Mouse (Mus musculus): ENCODE measurements around the gene Tmem97. TPM values are rescaled to one million over a fixed set of nuclear protein-coding genes. Genes with fewer than 3 reads are reported as not detected.

Tmem97 gene
- polyA plus RNA-seq (2014; fragmentation: Illumina TruSeq; extraction: RNeasy Lipid Tissue Mini Kit (QIAGEN cat#74804); ENCODE audit: low read depth, low replicate concordance), result 38.0 TPM

DNA sequence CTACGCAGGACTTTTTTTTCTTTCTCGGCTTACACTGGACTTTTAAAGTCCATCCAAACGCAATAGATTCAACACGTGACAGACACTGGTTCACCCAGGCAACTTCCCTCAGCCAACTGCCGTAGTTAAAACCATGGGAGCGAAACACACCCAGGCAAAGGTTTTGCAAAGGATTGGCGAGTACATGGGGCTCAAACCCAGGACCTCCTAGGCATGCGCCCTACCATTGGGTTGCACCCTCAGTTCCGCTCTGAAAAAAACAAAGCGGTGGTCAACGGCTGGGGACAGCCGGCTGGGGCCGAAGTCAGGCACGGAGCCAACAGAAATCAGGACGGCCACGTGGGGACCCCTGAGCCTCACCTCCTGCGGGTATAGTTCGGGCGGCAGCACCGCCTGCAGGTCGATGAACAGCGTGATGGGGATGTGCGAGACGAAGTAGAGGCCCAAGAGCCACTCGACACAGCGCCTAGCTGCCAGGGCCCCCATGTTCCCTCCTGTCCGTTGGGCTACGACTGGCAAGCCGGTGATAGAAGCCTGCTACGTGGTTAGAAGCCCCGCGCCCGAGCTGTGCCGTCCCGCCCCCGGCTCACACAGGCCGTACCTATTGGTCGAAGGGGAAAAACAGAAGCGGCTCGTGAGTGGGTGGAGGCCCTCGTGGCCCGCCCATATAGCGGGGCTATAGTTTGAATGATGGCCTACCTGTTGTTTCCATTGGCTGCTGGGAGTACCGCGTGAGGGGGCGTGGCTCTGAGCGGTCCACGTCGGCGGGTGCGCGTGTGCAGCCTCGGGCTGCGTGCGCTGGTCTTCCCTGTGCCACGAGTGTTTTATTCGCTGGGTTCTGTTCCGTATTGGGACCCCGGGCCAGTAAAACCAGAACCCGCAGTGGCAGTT, at the start of gene Tmem97:
Gene Tmem97 (minus strand): TSS at position 610 of the 891 bp plus-strand sequence.

GRCm38 (mm10) chr11:78536080-78536689, 14.4 kb downstream of the Tmem97 start, which contains the start of the genes Tnfaip1 and Ift20:
Tnfaip1 (minus strand) TSS chr11:78536332.
Ift20 (plus strand) TSS chr11:78536361.

GRCm38 (mm10) chr11:78512025-78512957, 38.3 kb downstream of the Tmem97 start, which contains the start of the genes Tmem199 and Poldip2:
Tmem199 (minus strand) TSS chr11:78512172.
Poldip2 (plus strand) TSS chr11:78512193.

GRCm38 (mm10) chr11:78502909-78503650, 47.5 kb downstream of the Tmem97 start, which contains the start of gene Sebox:
Sebox (plus strand) TSS chr11:78503447.

GRCm38 (mm10) chr11:78499004-78499403, 51.6 kb downstream of the Tmem97 start, which contains the start of gene Vtn:
Vtn (plus strand) TSS chr11:78499091.

GRCm38 (mm10) chr11:78497544-78498522, 52.7 kb downstream of the Tmem97 start, which contains the start of gene Sarm1:
Sarm1 (minus strand) TSS chr11:78497754.

Other genes starting within 250 kb of the Tmem97 start
- gene Spag5, start 249.2 kb downstream of the Tmem97 start, polyA plus RNA-seq (2014; fragmentation: Illumina TruSeq; extraction: RNeasy Lipid Tissue Mini Kit (QIAGEN cat#74804); ENCODE audit: low read depth, low replicate concordance), result 2.7 TPM
- gene Aldoc, start 227.8 kb downstream of the Tmem97 start, polyA plus RNA-seq (2014; fragmentation: Illumina TruSeq; extraction: RNeasy Lipid Tissue Mini Kit (QIAGEN cat#74804); ENCODE audit: low read depth, low replicate concordance), result 41.4 TPM
- gene Pigs, start 222.4 kb downstream of the Tmem97 start, polyA plus RNA-seq (2014; fragmentation: Illumina TruSeq; extraction: RNeasy Lipid Tissue Mini Kit (QIAGEN cat#74804); ENCODE audit: low read depth, low replicate concordance), result 34.6 TPM
- 34.6 TPM for gene Unc119, start 207.3 kb downstream of the Tmem97 start, polyA plus RNA-seq (2014; fragmentation: Illumina TruSeq; extraction: RNeasy Lipid Tissue Mini Kit (QIAGEN cat#74804); ENCODE audit: low read depth, low replicate concordance)
- not detected for gene Foxn1, start 164.2 kb downstream of the Tmem97 start, polyA plus RNA-seq (2014; fragmentation: Illumina TruSeq; extraction: RNeasy Lipid Tissue Mini Kit (QIAGEN cat#74804); ENCODE audit: low read depth, low replicate concordance)
- 7.7 TPM for gene Slc13a2, start 128.6 kb downstream of the Tmem97 start, polyA plus RNA-seq (2014; fragmentation: Illumina TruSeq; extraction: RNeasy Lipid Tissue Mini Kit (QIAGEN cat#74804); ENCODE audit: low read depth, low replicate concordance)
- 25.6 TPM for gene Slc46a1, start 85.1 kb downstream of the Tmem97 start, polyA plus RNA-seq (2014; fragmentation: Illumina TruSeq; extraction: RNeasy Lipid Tissue Mini Kit (QIAGEN cat#74804); ENCODE audit: low read depth, low replicate concordance)
- gene Sarm1, start 53.0 kb downstream of the Tmem97 start, polyA plus RNA-seq (2014; fragmentation: Illumina TruSeq; extraction: RNeasy Lipid Tissue Mini Kit (QIAGEN cat#74804); ENCODE audit: low read depth, low replicate concordance), result 2.2 TPM
- gene Vtn, start 51.7 kb downstream of the Tmem97 start, polyA plus RNA-seq (2014; fragmentation: Illumina TruSeq; extraction: RNeasy Lipid Tissue Mini Kit (QIAGEN cat#74804); ENCODE audit: low read depth, low replicate concordance), result 12.6 TPM
- gene Sebox, start 47.3 kb downstream of the Tmem97 start, polyA plus RNA-seq (2014; fragmentation: Illumina TruSeq; extraction: RNeasy Lipid Tissue Mini Kit (QIAGEN cat#74804); ENCODE audit: low read depth, low replicate concordance), result not detected
- 31.0 TPM for gene Tmem199, start 38.6 kb downstream of the Tmem97 start, polyA plus RNA-seq (2014; fragmentation: Illumina TruSeq; extraction: RNeasy Lipid Tissue Mini Kit (QIAGEN cat#74804); ENCODE audit: low read depth, low replicate concordance)
- 77.7 TPM for gene Poldip2, start 38.6 kb downstream of the Tmem97 start, polyA plus RNA-seq (2014; fragmentation: Illumina TruSeq; extraction: RNeasy Lipid Tissue Mini Kit (QIAGEN cat#74804); ENCODE audit: low read depth, low replicate concordance)
- gene Tnfaip1, start 14.4 kb downstream of the Tmem97 start, polyA plus RNA-seq (2014; fragmentation: Illumina TruSeq; extraction: RNeasy Lipid Tissue Mini Kit (QIAGEN cat#74804); ENCODE audit: low read depth, low replicate concordance), result 35.8 TPM
- 127 TPM for gene Ift20, start 14.4 kb downstream of the Tmem97 start, polyA plus RNA-seq (2014; fragmentation: Illumina TruSeq; extraction: RNeasy Lipid Tissue Mini Kit (QIAGEN cat#74804); ENCODE audit: low read depth, low replicate concordance)
- gene Nlk, start 146.6 kb upstream of the Tmem97 start, polyA plus RNA-seq (2014; fragmentation: Illumina TruSeq; extraction: RNeasy Lipid Tissue Mini Kit (QIAGEN cat#74804); ENCODE audit: low read depth, low replicate concordance), result 21.9 TPM
- gene Ccnq, start 201.0 kb upstream of the Tmem97 start, polyA plus RNA-seq (2014; fragmentation: Illumina TruSeq; extraction: RNeasy Lipid Tissue Mini Kit (QIAGEN cat#74804); ENCODE audit: low read depth, low replicate concordance), result 17.7 TPM

All from adipose tissue, adult 10 weeks (tissue).